Mouse (Mus musculus) ES-Bruce4 (cell line): ENCODE data around the gene Lpar1. TPM values are rescaled to one million over a fixed set of nuclear protein-coding genes. Genes with fewer than 3 reads are reported as not detected.
A peak's percentile ranks its signal among the peaks of the same experiment; 100 is the strongest.

Experiments used
- H3K27ac ChIP-seq: 2 replicates; pipeline ENCODE4 v1.5.1; 2012; ENCODE audit warnings: low read length, inconsistent platforms; ENCODE audit not compliant: insufficient read depth
- H3K27me3 ChIP-seq: 2 replicates; pipeline ENCODE4 v1.6.1; 2012; ENCODE audit warnings: mild to moderate bottlenecking, low read length, inconsistent platforms; ENCODE audit not compliant: control insufficient read depth, poor library complexity, insufficient read depth, severe bottlenecking
- H3K36me3 ChIP-seq: 2 replicates; pipeline ENCODE4 v1.6.1; 2012; ENCODE audit warnings: inconsistent platforms, mild to moderate bottlenecking, low read length, moderate library complexity; ENCODE audit not compliant: control insufficient read depth, poor library complexity, insufficient read depth, severe bottlenecking
- H3K4me1 ChIP-seq: one replicate; pipeline ENCODE4 v1.8.1; 2011; ENCODE audit warnings: low read length; ENCODE audit not compliant: control insufficient read depth, insufficient read depth
- H3K4me3 ChIP-seq: 2 replicates; pipeline ENCODE4 v1.5.1; 2011; ENCODE audit warnings: low read depth, mild to moderate bottlenecking, low read length
- H3K9ac ChIP-seq: 2 replicates; pipeline ENCODE4 v1.6.1; 2012; ENCODE audit warnings: low read depth, mild to moderate bottlenecking, inconsistent platforms; ENCODE audit not compliant: poor library complexity, severe bottlenecking
- H3K9me3 ChIP-seq: replicated peaks from 2 replicates; pipeline ENCODE4 v1.6.1; 2012; ENCODE audit warnings: mild to moderate bottlenecking, low read length, inconsistent platforms; ENCODE audit not compliant: control insufficient read depth, poor library complexity, insufficient read depth, severe bottlenecking
- CTCF ChIP-seq: IDR thresholded peaks from one replicate; pipeline ENCODE4 v1.8.1; 2011; ENCODE audit warnings: low read depth, low read length
- EP300 ChIP-seq: IDR thresholded peaks from 2 replicates; pipeline ENCODE4 v1.6.1; 2011; ENCODE audit warnings: low read depth, low read length; ENCODE audit not compliant: insufficient read depth
- POLR2A ChIP-seq: IDR thresholded peaks from one replicate; pipeline ENCODE4 v1.8.1; 2011; ENCODE audit warnings: low read length; ENCODE audit not compliant: insufficient read depth
- polyA plus RNA-seq: library from polyadenylated mRNA; stranded (reverse); fragments of >200 nt; gene quantifications from 2 replicates; pipeline ENCODE4 v1.2.4, GENCODE M21; 2011; ENCODE audit warnings: low read depth; ENCODE audit not compliant: missing spikeins, insufficient read depth, insufficient read length

Lpar1 gene
- polyA plus RNA-seq, 1 experiment: 7.6 TPM

GRCm38 (mm10) chr4:58568486-58568885 is 14.8 kb upstream of the Lpar1 start:
- no peak overlapping the region for H3K4me3 ChIP-seq
- no peaks in the 10 kb centered on the region for H3K4me1 ChIP-seq
- H3K27ac ChIP-seq: no peak overlapping the region
- H3K27me3 ChIP-seq: no peaks in the 10 kb centered on the region; the same call in 1 of the 2 replicates
- no peak for TF ChIP-seq CTCF
- no peak for TF ChIP-seq EP300
- no peak for TF ChIP-seq POLR2A
- no peak overlapping the region for H3K9ac ChIP-seq
- H3K36me3 ChIP-seq: no peaks in the 10 kb centered on the region
- H3K9me3 ChIP-seq: no peaks in the 10 kb centered on the region

- H3K36me3 ChIP-seq: no peaks in the 10 kb centered on the region
- no peak overlapping the region for H3K27ac ChIP-seq
- no peak overlapping the region for H3K9ac ChIP-seq
- no peaks in the 10 kb centered on the region; the same call in 1 of the 2 replicates for H3K27me3 ChIP-seq
- H3K4me3 ChIP-seq: no peak overlapping the region
- no peaks in the 10 kb centered on the region for H3K4me1 ChIP-seq
- TF ChIP-seq EP300: no peak
- no peak for TF ChIP-seq POLR2A
- TF ChIP-seq CTCF: no peak
- no peaks in the 10 kb centered on the region; the same call in 1 of the 2 replicates for H3K9me3 ChIP-seq
Observed at GRCm38 (mm10) chr4:58562776-58563175, 9.1 kb upstream of the Lpar1 start.

GRCm38 (mm10) chr4:58557001-58557400 is 3.3 kb upstream of the Lpar1 start:
- Histone ChIP-seq H3K27ac (no peak overlapping the region), H3K4me3 (no peak overlapping the region), H3K9ac (no peak overlapping the region), H3K27me3 (no peaks in the 10 kb centered on the region), H3K4me1 (no peaks in the 10 kb centered on the region), H3K36me3 (no peaks in the 10 kb centered on the region), H3K9me3 (no peaks in the 10 kb centered on the region; the same call in 1 of the 2 replicates)
- TF ChIP-seq EP300: no peak
- TF ChIP-seq POLR2A: no peak
- no peak for TF ChIP-seq CTCF

- Histone ChIP-seq H3K9ac (no peak overlapping the region), H3K36me3 (no peaks in the 10 kb centered on the region), H3K27ac (no peak overlapping the region; the same call in 1 of the 2 replicates), H3K9me3 (no peaks in the 10 kb centered on the region), H3K4me3 (no peak overlapping the region), H3K27me3 (no peaks in the 10 kb centered on the region), H3K4me1 (no peaks in the 10 kb centered on the region)
- TF ChIP-seq EP300: no peak
- no peak for TF ChIP-seq CTCF
- no peak for TF ChIP-seq POLR2A
Observed at GRCm38 (mm10) chr4:58554359-58554838, 701 bp upstream of the Lpar1 start.

- TF ChIP-seq EP300 (no peak), POLR2A (no peak), CTCF (no peak)
- no peaks in the 10 kb centered on the region for H3K36me3 ChIP-seq
- no peak overlapping the region for H3K27ac ChIP-seq
- peak overlapping the region; percentile 67 for H3K9ac ChIP-seq
- H3K4me3 ChIP-seq: peak overlapping the region; percentile 80
- no peaks in the 10 kb centered on the region for H3K27me3 ChIP-seq
- H3K9me3 ChIP-seq: no peaks in the 10 kb centered on the region
- no peaks in the 10 kb centered on the region for H3K4me1 ChIP-seq
Observed at GRCm38 (mm10) chr4:58552731-58553630, 717 bp downstream of the Lpar1 start.

- Histone ChIP-seq H3K27me3 (no peaks in the 10 kb centered on the region), H3K9me3 (no peaks in the 10 kb centered on the region), H3K27ac (no peak overlapping the region), H3K36me3 (no peaks in the 10 kb centered on the region), H3K4me1 (no peaks in the 10 kb centered on the region), H3K4me3 (no peak overlapping the region), H3K9ac (peak overlapping the region; percentile 67)
- TF ChIP-seq CTCF: no peak
- TF ChIP-seq EP300: no peak
- TF ChIP-seq POLR2A: no peak
Observed at GRCm38 (mm10) chr4:58552229-58552628, 1.5 kb downstream of the Lpar1 start.
